Mouse (Mus musculus) cerebellum, postnatal 25 days (tissue): Measurements from ENCODE around the gene Slfn2.

ENCODE experiments used
- DNase-seq, 2 experiments: peaks; one replicate each; pipeline ENCODE4 v3.0.0; 2021; ENCODE audit warnings: mixed read lengths in 2 of 2

Slfn2 gene

GRCm38 (mm10) chr11:83077714-83078422 is 13.0 kb downstream of the Slfn2 start:
- no peak for DNase-seq

- no peak for DNase-seq
Measured at GRCm38 (mm10) chr11:83078423-83079140, 13.7 kb downstream of the Slfn2 start.

- no peak for DNase-seq
Measured at GRCm38 (mm10) chr11:83079487-83080199, 14.7 kb downstream of the Slfn2 start.

GRCm38 (mm10) chr11:83082741-83083473 is 18.0 kb downstream of the Slfn2 start:
- no peak for DNase-seq

GRCm38 (mm10) chr11:83084161-83084560 is 19.2 kb downstream of the Slfn2 start:
- no peak for DNase-seq

- no peak for DNase-seq
Measured at GRCm38 (mm10) chr11:83084761-83085160, 19.8 kb downstream of the Slfn2 start.

GRCm38 (mm10) chr11:83115138-83115537 is 50.2 kb downstream of the Slfn2 start:
- DNase-seq, result no peak

- DNase-seq, result no peak
Measured at GRCm38 (mm10) chr11:83116597-83117227, 51.8 kb downstream of the Slfn2 start, which contains the start of gene Slfn1. Slfn1 (plus strand) TSS chr11:83116849.

GRCm38 (mm10) chr11:83118056-83118455 is 53.1 kb downstream of the Slfn2 start:
- DNase-seq, result no peak
